Mouse (Mus musculus) CH12.LX (cell line): ENCODE measurements at regions not wholly inside any gene's neighbourhood (a gene's known extent, or its start where the extent isn't known, plus 50 kb on each side); places are given as distances from the start of the nearest gene placed in this dataset.

Source experiments
- DNase-seq: peaks from one replicate; pipeline ENCODE4 v3.0.0-alpha.2; 2013; ENCODE audit errors: extremely low read depth
- H3K27ac ChIP-seq: 2 replicates; pipeline ENCODE4 v1.5.1; 2012; ENCODE audit warnings: low read depth, mild to moderate bottlenecking, control low read depth, moderate library complexity; ENCODE audit not compliant: insufficient read depth
- H3K27me3 ChIP-seq: replicated peaks from 2 replicates; pipeline ENCODE3; 2012; ENCODE audit warnings: inconsistent platforms
- H3K36me3 ChIP-seq, 2 experiments: replicated peaks in 1 of 2; 2 replicates each; pipeline versions ENCODE3 to v1.6.1; 2012; ENCODE audit warnings: inconsistent platforms in 1 of 2, low read length in 1 of 2, mild to moderate bottlenecking in 1 of 2, mixed read lengths in 1 of 2, moderate library complexity in 1 of 2; ENCODE audit not compliant: control insufficient read depth in 1 of 2, insufficient read depth in 1 of 2
- H3K4me1 ChIP-seq, 2 experiments: 2 replicates each; pipeline ENCODE4 v1.6.1; 2012; ENCODE audit warnings: inconsistent platforms in 1 of 2, moderate library complexity in 1 of 2; ENCODE audit not compliant: insufficient read depth in 2 of 2, control insufficient read depth in 1 of 2
- H3K4me2 ChIP-seq: 2 replicates; pipeline ENCODE4 v1.6.1; 2012; ENCODE audit warnings: low read depth, mild to moderate bottlenecking, control low read depth; ENCODE audit not compliant: poor library complexity, insufficient read depth, severe bottlenecking
- H3K4me3 ChIP-seq, 3 experiments: fragments of 150-350 bp in 1 of 3; sonication (generic) in 1 of 3; replicated peaks in 1 of 3; 2 replicates each; pipeline versions ENCODE3 to v1.5.1; 2011 to 2012; ENCODE audit warnings: low read depth in 2 of 3, low read length in 2 of 3, mild to moderate bottlenecking in 2 of 3, moderate library complexity in 2 of 3, control low read depth in 1 of 3, improper control_type of control experiment in 1 of 3, inconsistent platforms in 1 of 3, mixed read lengths in 1 of 3; ENCODE audit not compliant: poor library complexity in 1 of 3
- H3K79me2 ChIP-seq: replicated peaks from 2 replicates; pipeline ENCODE4 v1.6.1; 2012; ENCODE audit warnings: mild to moderate bottlenecking, moderate library complexity; ENCODE audit not compliant: control insufficient read depth, poor library complexity, insufficient read depth, severe bottlenecking; ENCODE audit errors: extremely low read depth
- H3K9ac ChIP-seq: 2 replicates; pipeline ENCODE4 v1.6.1; 2012; ENCODE audit warnings: low read depth, mild to moderate bottlenecking, control low read depth, moderate library complexity; ENCODE audit not compliant: insufficient read depth
- H3K9me3 ChIP-seq: replicated peaks from 2 replicates; pipeline ENCODE3; 2012; ENCODE audit warnings: low read length, inconsistent platforms, mixed read lengths
- CHD1 ChIP-seq: IDR thresholded peaks from 2 replicates; pipeline ENCODE4 v1.6.1; 2012; ENCODE audit warnings: low read depth, low read length, improper control_type of control experiment, inconsistent platforms
- CTCF ChIP-seq, 2 experiments: IDR thresholded peaks in 1 of 2; conservative IDR thresholded peaks in 1 of 2; 2 replicates each; pipeline ENCODE4 v1.5.1; 2011 to 2012; ENCODE audit warnings: low read depth in 2 of 2, low read length in 2 of 2, improper control_type of control experiment in 1 of 2, inconsistent platforms in 1 of 2, mild to moderate bottlenecking in 1 of 2, moderate library complexity in 1 of 2
- ELF1 ChIP-seq: IDR thresholded peaks from 2 replicates; pipeline ENCODE4 v1.6.1; 2014; ENCODE audit warnings: low read depth, mild to moderate bottlenecking, inconsistent platforms, low read length, improper control_type of control experiment
- EP300 ChIP-seq: IDR thresholded peaks from 2 replicates; pipeline ENCODE4 v1.6.1; 2011; ENCODE audit warnings: low read length, improper control_type of control experiment
- GABPA ChIP-seq: IDR thresholded peaks from 2 replicates; pipeline ENCODE4 v1.6.1; 2012; ENCODE audit warnings: low read depth, low read length, improper control_type of control experiment, inconsistent platforms; ENCODE audit not compliant: insufficient replicate concordance
- IRF4 ChIP-seq: IDR thresholded peaks from 2 replicates; pipeline ENCODE4 v1.6.1; 2014; ENCODE audit warnings: low read depth, mild to moderate bottlenecking, inconsistent platforms, low read length, improper control_type of control experiment
- JUND ChIP-seq: conservative IDR thresholded peaks from 2 replicates; pipeline ENCODE4 v1.6.1; 2011; ENCODE audit warnings: low read depth, low read length, improper control_type of control experiment
- MAFK ChIP-seq: IDR thresholded peaks from 2 replicates; pipeline ENCODE4 v1.6.1; 2011; ENCODE audit warnings: low read length, improper control_type of control experiment; ENCODE audit not compliant: insufficient replicate concordance
- MAX ChIP-seq: IDR thresholded peaks from 2 replicates; pipeline ENCODE4 v1.6.1; 2011; ENCODE audit warnings: low read length, improper control_type of control experiment
- MEF2A ChIP-seq: IDR thresholded peaks from 2 replicates; pipeline ENCODE4 v1.6.1; 2014; ENCODE audit warnings: low read depth, mild to moderate bottlenecking, inconsistent platforms, low read length, improper control_type of control experiment, borderline replicate concordance
- MXI1 ChIP-seq: IDR thresholded peaks from 2 replicates; pipeline ENCODE4 v1.6.1; 2011; ENCODE audit warnings: mild to moderate bottlenecking, low read depth, low read length, improper control_type of control experiment
- NELFE ChIP-seq: IDR thresholded peaks from 2 replicates; pipeline ENCODE4 v1.6.1; 2011; ENCODE audit warnings: low read depth, low read length, improper control_type of control experiment
- PAX5 ChIP-seq: IDR thresholded peaks from 2 replicates; pipeline ENCODE4 v1.6.1; 2012; ENCODE audit warnings: low read length, inconsistent platforms, mixed read lengths
- POLR2AphosphoS2 ChIP-seq: IDR thresholded peaks from 2 replicates; pipeline ENCODE4 v1.6.1; 2011; ENCODE audit warnings: low read depth, low read length, improper control_type of control experiment
- SMC3 ChIP-seq: IDR thresholded peaks from 2 replicates; pipeline ENCODE4 v1.6.1; 2011; ENCODE audit warnings: low read depth, low read length, improper control_type of control experiment
- TCF12 ChIP-seq: IDR thresholded peaks from 2 replicates; pipeline ENCODE4 v1.6.1; 2014; ENCODE audit warnings: low read depth, mild to moderate bottlenecking, inconsistent platforms, low read length, improper control_type of control experiment
- UBTF ChIP-seq: IDR thresholded peaks from 2 replicates; pipeline ENCODE4 v1.6.1; 2012; ENCODE audit warnings: low read depth, mild to moderate bottlenecking, inconsistent platforms, low read length, improper control_type of control experiment, moderate library complexity
- USF2 ChIP-seq: conservative IDR thresholded peaks from 2 replicates; pipeline ENCODE4 v1.6.1; 2011; ENCODE audit warnings: low read depth, low read length, improper control_type of control experiment
- ZC3H11A ChIP-seq: IDR thresholded peaks from 2 replicates; pipeline ENCODE4 v1.6.1; 2012; ENCODE audit warnings: low read depth, mild to moderate bottlenecking, inconsistent platforms, low read length, improper control_type of control experiment
- ZMIZ1 ChIP-seq: IDR thresholded peaks from 2 replicates; pipeline ENCODE4 v1.6.1; 2012; ENCODE audit warnings: low read depth, mild to moderate bottlenecking, inconsistent platforms, low read length, improper control_type of control experiment
- dilution Hi-C: fragments of 300-500 bp; cut with MboI; formaldehyde crosslinking; loops from 2 replicates; pipeline ENCODE4 v1.14.3; 2020; ENCODE audit warnings: low sequenced_read_pairs; ENCODE audit not compliant: extremely low pct_unique_long_range_greater_than_20kb, extremely low pct_ligation_motif_present
- in situ Hi-C: fragments of 300-500 bp; cut with MboI; formaldehyde crosslinking; loops from 3 replicates; pipeline ENCODE4 v1.14.3; 2019; ENCODE audit warnings: low sequenced_read_pairs, low pct_ligation_motif_present, low pct_unique_long_range_greater_than_20kb, mixed read lengths

DNA sequence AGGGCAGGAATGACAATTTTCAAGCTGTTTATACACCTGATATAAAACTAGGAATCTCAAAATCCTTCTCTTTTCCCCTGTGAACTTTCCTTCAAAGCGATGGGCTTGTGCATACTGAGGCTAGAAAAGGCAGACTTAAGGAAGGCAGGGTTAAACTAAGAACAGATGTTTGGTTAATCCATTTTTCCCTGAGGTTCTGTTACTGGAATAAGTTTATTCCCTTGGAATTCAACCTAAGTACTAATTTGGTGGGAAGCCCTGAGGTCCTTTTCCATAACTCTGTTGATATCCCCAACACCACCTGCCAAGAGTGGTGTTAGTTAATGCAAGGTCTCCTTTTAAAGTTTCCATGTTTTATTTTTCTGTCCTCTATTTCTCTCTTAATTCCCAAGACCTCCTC lies 512.5 kb upstream of the Adam34 start:
- Histone ChIP-seq H3K27ac (no peak overlapping the region), H3K4me3 (no peak overlapping the region), H3K9ac (no peak overlapping the region), H3K79me2 (no peaks in the 10 kb centered on the region), H3K4me2 (no peak overlapping the region), H3K4me1 (no peaks in the 10 kb centered on the region), H3K36me3 (no peaks in the 10 kb centered on the region), H3K9me3 (peaks cover 36% of the 10 kb centered on the region), H3K27me3 (no peaks in the 10 kb centered on the region)
- no peak for DNase-seq
- dilution Hi-C loops: no loop called here
- no peak for TF ChIP-seq ELF1
- TF ChIP-seq PAX5: no peak
- no peak for TF ChIP-seq GABPA
- no peak for TF ChIP-seq MXI1
- no peak for TF ChIP-seq MEF2A
- no peak for TF ChIP-seq TCF12
- TF ChIP-seq NELFE: no peak
- no peak for TF ChIP-seq CTCF (conservative IDR thresholded peaks at IDR 0.05 in 1 of 2, IDR thresholded peaks at IDR 0.05 in 1 of 2; ENCODE audit: low read depth in 2 of 2, low read length in 2 of 2)
- TF ChIP-seq MAFK: no peak
- no peak for TF ChIP-seq JUND
- TF ChIP-seq ZMIZ1: no peak
- no peak for TF ChIP-seq SMC3
- no peak for TF ChIP-seq UBTF
- TF ChIP-seq CHD1: no peak
- no peak for TF ChIP-seq USF2
- TF ChIP-seq EP300: no peak
- no peak for TF ChIP-seq IRF4
- in situ Hi-C loops: no loop called here

DNA sequence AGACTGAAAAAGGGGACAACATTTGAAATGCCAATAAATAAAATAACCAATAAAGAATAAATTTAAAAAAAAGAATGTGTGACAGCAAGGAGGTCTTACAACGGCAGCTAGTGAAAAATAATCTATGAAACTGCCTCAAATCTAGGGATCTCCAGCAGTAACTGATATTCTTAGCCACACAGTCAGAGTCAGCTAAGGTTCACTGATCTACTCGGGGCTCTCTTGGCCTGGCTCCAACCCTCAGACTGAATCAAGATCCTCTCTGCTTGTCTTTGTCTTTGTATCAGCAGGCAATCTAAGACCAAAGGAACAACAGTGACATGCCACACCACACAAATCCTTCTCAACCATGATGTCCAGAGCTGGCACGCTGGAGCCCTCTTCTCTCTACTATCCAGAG lies 542.5 kb upstream of the Adam34 start:
- no peak overlapping the region for H3K9ac ChIP-seq
- no peak overlapping the region for H3K4me2 ChIP-seq
- no peak for DNase-seq
- H3K79me2 ChIP-seq: no peaks in the 10 kb centered on the region
- no peak overlapping the region for H3K27ac ChIP-seq
- H3K4me3 ChIP-seq: no peak overlapping the region
- no peaks in the 10 kb centered on the region for H3K27me3 ChIP-seq
- dilution Hi-C loops: no loop called here
- no peak for TF ChIP-seq CTCF (conservative IDR thresholded peaks at IDR 0.05 in 1 of 2, IDR thresholded peaks at IDR 0.05 in 1 of 2; ENCODE audit: low read depth in 2 of 2, low read length in 2 of 2)
- TF ChIP-seq POLR2AphosphoS2: no peak
- no peak for TF ChIP-seq TCF12
- no peak for TF ChIP-seq MAFK
- no peak for TF ChIP-seq ZC3H11A
- TF ChIP-seq MAX: no peak
- TF ChIP-seq, all 38 proteins: peak for 0
- Histone ChIP-seq H3K4me1 (no peaks in the 10 kb centered on the region), H3K36me3 (no peaks in the 10 kb centered on the region), H3K9me3 (peaks cover 24% of the 10 kb centered on the region)
- in situ Hi-C loops: no loop called here
